Mouse (Mus musculus) heart, embryonic 16.5 days (tissue): Measurements from ENCODE around the gene Dna2. TPM values are rescaled to one million over a fixed set of nuclear protein-coding genes. Genes with fewer than 3 reads are reported as not detected.

Source experiments
- ATAC-seq: fragments of 200-750 bp; cut with Nextera tagmentation; replicated peaks from 2 replicates; pipeline ENCODE4 v1.8.0; 2017; ENCODE audit warnings: moderate number of reproducible peaks; ENCODE audit not compliant: insufficient read depth, low FRiP score; ENCODE audit errors: extremely low read depth
- H3K27ac ChIP-seq: fragments of 300-500 bp; sonication (generic); 2 replicates; pipeline ENCODE4 v1.5.1; 2014; ENCODE audit warnings: mild to moderate bottlenecking, low read length, control low read depth, moderate library complexity
- H3K27me3 ChIP-seq: fragments of 300-500 bp; sonication (generic); 2 replicates; pipeline ENCODE4 v1.6.1; 2014; ENCODE audit warnings: low read length, mixed read lengths; ENCODE audit not compliant: control insufficient read depth, insufficient read depth
- H3K36me3 ChIP-seq: fragments of 300-500 bp; sonication (generic); 2 replicates; pipeline ENCODE4 v1.6.1; 2014; ENCODE audit not compliant: control insufficient read depth, insufficient read depth
- H3K4me1 ChIP-seq: fragments of 300-500 bp; sonication (generic); 2 replicates; pipeline ENCODE4 v1.6.1; 2014; ENCODE audit warnings: low read length, mixed read lengths; ENCODE audit not compliant: control insufficient read depth, insufficient read depth
- H3K4me2 ChIP-seq: fragments of 300-500 bp; sonication (generic); 2 replicates; pipeline ENCODE4 v1.6.1; 2014; ENCODE audit warnings: low read depth, mild to moderate bottlenecking, control low read depth, low read length
- H3K4me3 ChIP-seq: fragments of 300-500 bp; sonication (generic); 2 replicates; pipeline ENCODE4 v1.5.1; 2014; ENCODE audit warnings: mild to moderate bottlenecking, control low read depth, low read length
- H3K9ac ChIP-seq: fragments of 300-500 bp; sonication (generic); 2 replicates; pipeline ENCODE4 v1.6.1; 2014; ENCODE audit warnings: low read length, control low read depth
- H3K9me3 ChIP-seq: fragments of 300-500 bp; sonication (generic); replicated peaks from 2 replicates; pipeline ENCODE4 v1.6.1; 2016; ENCODE audit warnings: low read length; ENCODE audit not compliant: control insufficient read depth
- WGBS: fragments of 180-500 bp; shearing (Covaris S2); extraction: QIAGEN DNeasy Blood & Tissue Kit; methylation state at CpG from one replicate; pipeline ENCODE4 v1.1.7; 2014; 5-methylcytosine and 5-hydroxymethylcytosine counted together
- polyA plus RNA-seq: library from polyadenylated mRNA; unstranded; fragments of >200 nt; fragmentation: Nextera tagmentation; extraction: Ambion mirVana; gene quantifications from 2 replicates; pipeline ENCODE4 v1.2.1, GENCODE M21; 2015

Gene Dna2
- polyA plus RNA-seq, 1 experiment from 2014 or later, result 14.4 TPM

GRCm38 (mm10) chr10:62918985-62919384 lies 27.8 kb upstream of the Dna2 start:
- no peaks in the 10 kb centered on the region for H3K27me3 ChIP-seq
- no peaks in the 10 kb centered on the region for H3K36me3 ChIP-seq
- WGBS, result 66% methylated on average over 3 of the region's 3 CpGs
- no peaks in the 10 kb centered on the region for H3K9me3 ChIP-seq
- H3K4me2 ChIP-seq, result no peak overlapping the region
- no peak overlapping the region for H3K9ac ChIP-seq
- H3K4me1 ChIP-seq, result peaks cover 11% of the 10 kb centered on the region
- ATAC-seq, result no peak
- H3K27ac ChIP-seq, result no peak overlapping the region
- no peak overlapping the region for H3K4me3 ChIP-seq

- peak within 1 kb of the TSS; percentile 91 for H3K9ac ChIP-seq
- 4% methylated on average over 50 of the region's 50 CpGs for WGBS
- H3K27me3 ChIP-seq, result no peaks in the 10 kb centered on the region
- peak within 1 kb of the TSS; percentile 85 for H3K4me3 ChIP-seq
- peaks cover 11% of the 10 kb centered on the region for H3K4me1 ChIP-seq
- no peaks in the 10 kb centered on the region for H3K36me3 ChIP-seq
- peak within 1 kb of the TSS; percentile 83 for H3K27ac ChIP-seq
- peak; percentile 96 for ATAC-seq
- H3K9me3 ChIP-seq, result no peaks in the 10 kb centered on the region
- H3K4me2 ChIP-seq, result peak within 1 kb of the TSS; percentile 96
Measured at GRCm38 (mm10) chr10:62919925-62920765, 26.7 kb upstream of the Dna2 start, which contains the start of gene Slc25a16. Gene Slc25a16 (plus strand): TSS chr10:62920633.

DNA sequence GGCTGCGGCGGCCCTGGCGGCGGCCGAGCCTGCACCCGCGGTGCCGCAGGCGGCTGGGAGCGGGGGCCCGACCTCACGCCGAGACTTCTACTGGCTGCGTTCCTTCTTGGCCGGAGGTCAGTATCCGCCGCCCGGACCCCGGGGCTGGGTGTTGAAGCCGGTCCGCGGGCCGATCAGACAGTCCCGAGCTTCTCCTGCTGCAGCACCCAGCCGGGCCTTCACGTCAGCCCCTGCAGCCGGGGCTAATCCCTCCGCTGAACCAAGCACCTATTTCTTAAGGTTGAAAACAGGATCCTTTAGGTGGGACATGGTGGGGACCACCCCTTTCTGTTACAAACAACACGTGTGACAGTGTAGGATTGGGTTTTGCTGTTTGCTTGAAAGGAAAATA lies 26.1 kb upstream of the Dna2 start:
- Histone ChIP-seq H3K27me3 (no peaks in the 10 kb centered on the region), H3K27ac (peak overlapping the region; percentile 83), H3K36me3 (no peaks in the 10 kb centered on the region), H3K4me1 (peaks cover 11% of the 10 kb centered on the region), H3K4me3 (peak overlapping the region; percentile 85), H3K4me2 (peak overlapping the region; percentile 84), H3K9me3 (no peaks in the 10 kb centered on the region), H3K9ac (peak overlapping the region; percentile 91)
- peak; percentile 64 for ATAC-seq
- under 1% methylated on average over 29 of the region's 29 CpGs for WGBS

DNA sequence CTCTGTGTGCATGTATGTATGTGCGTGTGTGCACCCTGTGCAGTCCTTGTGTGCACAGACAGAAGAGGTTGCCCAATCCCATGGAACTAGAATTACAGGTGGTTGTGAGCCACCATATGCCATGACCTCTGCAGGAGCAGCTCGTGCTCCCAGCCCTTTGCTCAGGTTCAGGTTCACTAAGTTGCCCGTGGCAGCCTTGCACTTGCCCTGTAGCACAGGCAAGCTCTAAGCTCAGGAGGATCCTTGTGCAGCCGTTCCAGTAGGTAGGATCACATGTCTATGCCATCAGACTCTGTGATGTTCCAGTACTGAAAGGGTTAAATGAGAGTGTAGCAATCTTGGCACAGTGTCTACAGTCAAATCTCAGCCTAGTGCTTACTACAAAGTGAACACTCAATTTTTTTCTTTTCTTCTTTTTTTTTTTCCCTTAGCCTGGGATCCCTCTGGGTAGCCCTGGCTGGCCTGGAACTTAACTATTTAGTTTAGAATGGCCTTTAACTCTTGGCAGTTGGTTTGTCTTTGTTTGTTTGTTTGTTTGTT lies 22.7 kb upstream of the Dna2 start:
- no peaks in the 10 kb centered on the region for H3K9me3 ChIP-seq
- WGBS, result 90% methylated on average over 4 of the region's 4 CpGs
- H3K4me3 ChIP-seq, result no peak overlapping the region
- no peak overlapping the region for H3K9ac ChIP-seq
- H3K4me2 ChIP-seq, result no peak overlapping the region
- H3K27me3 ChIP-seq, result no peaks in the 10 kb centered on the region
- H3K36me3 ChIP-seq, result peaks cover 13% of the 10 kb centered on the region
- no peak overlapping the region for H3K27ac ChIP-seq
- peaks cover 11% of the 10 kb centered on the region for H3K4me1 ChIP-seq
- ATAC-seq, result no peak

DNA sequence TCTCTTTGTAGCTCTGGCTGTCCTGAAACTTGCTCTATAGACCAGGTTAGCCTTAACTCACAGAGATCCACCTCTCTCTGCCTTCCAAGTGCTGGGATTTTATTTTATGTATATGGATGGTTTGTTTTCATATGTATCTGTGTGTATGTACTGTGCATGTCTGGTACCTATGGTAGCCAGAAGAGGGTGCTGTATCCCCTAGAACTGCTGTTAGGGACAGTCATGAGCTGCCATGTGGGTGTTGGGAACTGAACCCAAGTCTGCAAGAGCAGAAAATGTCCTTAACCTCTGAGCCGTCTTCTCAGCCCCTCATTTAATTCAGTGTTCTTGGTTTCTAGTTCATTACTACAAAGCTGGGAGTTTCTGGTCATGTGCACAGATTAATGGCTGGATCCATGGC lies 14.4 kb upstream of the Dna2 start:
- 97% methylated on average over 1 of the region's 1 CpGs for WGBS
- Histone ChIP-seq H3K9ac (no peak overlapping the region), H3K27ac (no peak overlapping the region), H3K36me3 (peaks cover 35% of the 10 kb centered on the region), H3K4me1 (no peaks in the 10 kb centered on the region), H3K4me3 (no peak overlapping the region), H3K9me3 (no peaks in the 10 kb centered on the region), H3K27me3 (no peaks in the 10 kb centered on the region), H3K4me2 (no peak overlapping the region)
- no peak for ATAC-seq

GRCm38 (mm10) chr10:62944975-62945580 lies 1.7 kb upstream of the Dna2 start:
- WGBS, result 83% methylated on average over 10 of the region's 10 CpGs
- H3K9ac ChIP-seq, result no peak overlapping the region
- no peak overlapping the region for H3K4me3 ChIP-seq
- no peak for ATAC-seq
- H3K27ac ChIP-seq, result no peak overlapping the region
- H3K4me2 ChIP-seq, result no peak overlapping the region
- no peaks in the 10 kb centered on the region for H3K9me3 ChIP-seq
- H3K36me3 ChIP-seq, result peaks cover 13% of the 10 kb centered on the region
- 0 out of 2 replicates have a peak, but pooled peaks cover 2% of the 10 kb centered on the region for H3K4me1 ChIP-seq
- H3K27me3 ChIP-seq, result no peaks in the 10 kb centered on the region

DNA sequence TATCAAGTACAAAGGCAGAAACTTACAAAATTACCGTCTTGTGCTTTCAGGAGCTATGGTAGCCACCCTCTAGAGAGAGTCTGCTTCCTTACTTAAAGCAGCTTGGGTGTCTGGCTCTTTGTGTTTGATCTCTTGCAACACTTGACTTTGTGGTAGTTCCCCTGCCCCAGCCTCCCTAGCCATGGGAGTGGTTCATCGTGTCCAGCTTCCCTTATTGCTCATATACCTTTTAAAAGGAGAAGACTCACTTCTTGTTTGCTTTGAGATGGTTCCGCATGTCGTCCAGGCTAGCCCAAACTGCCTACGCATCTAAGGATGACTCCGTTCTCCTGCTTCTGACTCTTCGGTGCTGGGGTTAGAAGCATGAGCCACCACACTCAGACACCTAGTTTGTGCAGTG lies 1.7 kb downstream of the Dna2 start:
- no peaks in the 10 kb centered on the region for H3K9me3 ChIP-seq
- 95% methylated on average over 7 of the region's 7 CpGs for WGBS
- no peak overlapping the region for H3K4me2 ChIP-seq
- H3K9ac ChIP-seq, result no peak overlapping the region
- no peaks in the 10 kb centered on the region for H3K27me3 ChIP-seq
- no peak overlapping the region for H3K27ac ChIP-seq
- no peak overlapping the region for H3K4me3 ChIP-seq
- no peak for ATAC-seq
- H3K4me1 ChIP-seq, result 0 out of 2 replicates have a peak, but pooled peaks cover 2% of the 10 kb centered on the region
- H3K36me3 ChIP-seq, result peaks cover 21% of the 10 kb centered on the region

DNA sequence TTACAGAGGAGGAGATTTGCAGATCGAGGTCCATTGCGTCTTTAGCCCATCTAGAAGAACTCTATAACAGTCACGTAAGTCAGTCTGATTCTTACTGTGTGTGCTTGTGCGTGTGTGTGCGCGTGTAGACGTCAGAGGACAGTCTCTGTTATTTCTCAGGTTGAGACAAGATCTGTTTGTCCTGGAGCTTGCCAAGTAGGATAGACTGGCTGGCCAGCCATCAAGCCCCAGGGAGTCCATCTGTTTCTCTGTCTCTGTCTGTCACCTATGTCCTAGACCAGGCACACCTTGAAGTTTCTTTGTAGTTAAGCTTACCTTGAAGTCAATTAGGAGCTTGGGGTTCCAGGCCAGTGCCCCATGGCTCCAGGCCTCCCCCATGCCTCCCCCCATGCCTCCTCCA lies 17.1 kb downstream of the Dna2 start:
- no peak for ATAC-seq
- H3K27ac ChIP-seq, result no peak overlapping the region
- no peaks in the 10 kb centered on the region for H3K27me3 ChIP-seq
- H3K9ac ChIP-seq, result no peak overlapping the region
- WGBS, result 94% methylated on average over 7 of the region's 7 CpGs
- H3K4me1 ChIP-seq, result no peaks in the 10 kb centered on the region
- H3K36me3 ChIP-seq, result peaks cover 64% of the 10 kb centered on the region
- H3K9me3 ChIP-seq, result no peaks in the 10 kb centered on the region
- no peak overlapping the region for H3K4me2 ChIP-seq
- H3K4me3 ChIP-seq, result no peak overlapping the region

GRCm38 (mm10) chr10:62965796-62966195 lies 19.0 kb downstream of the Dna2 start:
- H3K4me3 ChIP-seq, result no peak overlapping the region
- no peak for ATAC-seq
- peaks cover 59% of the 10 kb centered on the region for H3K36me3 ChIP-seq
- no peaks in the 10 kb centered on the region for H3K9me3 ChIP-seq
- H3K27me3 ChIP-seq, result no peaks in the 10 kb centered on the region
- H3K9ac ChIP-seq, result no peak overlapping the region
- no peaks in the 10 kb centered on the region for H3K4me1 ChIP-seq
- H3K27ac ChIP-seq, result no peak overlapping the region
- no peak overlapping the region for H3K4me2 ChIP-seq
- 94% methylated on average over 11 of the region's 11 CpGs for WGBS
